Mouse (Mus musculus): ENCODE measurements around the gene Olfr164.

GRCm38 (mm10) chr16:19240792-19241538 is 72.9 kb downstream of the Olfr164 start:
- TF ChIP-seq CTCF (IDR thresholded peaks at IDR 0.05; ENCODE audit: control insufficient read depth, insufficient read depth, insufficient replicate concordance, low read depth, low read length) (no peak), POLR2A (IDR thresholded peaks at IDR 0.05; ENCODE audit: control insufficient read depth, low read depth, low read length) (no peak)
